Mouse (Mus musculus): ENCODE data around the gene Ssr1. TPM values are rescaled to one million over a fixed set of nuclear protein-coding genes. Genes with fewer than 3 reads are reported as not detected.

Gene Ssr1
- polyA plus RNA-seq, 1 experiment from 2014 or later = 77.3 TPM

DNA sequence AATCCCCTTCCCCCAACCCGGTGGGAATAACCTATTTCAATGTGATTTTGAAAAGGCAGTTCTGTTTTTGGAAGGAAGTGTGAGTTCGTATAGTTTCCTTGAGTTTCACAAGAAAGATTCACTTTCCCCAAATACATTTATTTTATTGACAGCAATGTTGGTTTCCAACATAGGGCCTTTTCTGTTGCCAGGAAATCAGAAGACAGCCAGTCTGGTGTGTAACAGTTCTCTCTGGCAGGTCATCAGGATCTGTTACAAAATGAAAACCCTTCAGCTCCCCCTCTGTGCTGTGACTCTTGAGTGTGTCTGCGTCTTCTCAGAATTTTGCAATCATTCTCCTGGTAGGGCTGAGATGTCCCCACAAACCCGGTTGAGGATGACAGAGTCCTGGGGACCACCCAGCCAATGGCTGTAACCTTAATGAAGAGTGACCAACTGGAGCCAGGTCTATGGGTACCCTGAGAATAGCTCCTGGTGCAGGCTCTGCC is 69.5 kb downstream of the Ssr1 start:
- no peak for ATAC-seq

GRCm38 (mm10) chr13:37923643-37924460 is 70.2 kb downstream of the Ssr1 start:
- Histone ChIP-seq H3K27ac (no peak overlapping the region), H3K27me3 (no peaks in the 10 kb centered on the region), H3K4me1 (peaks cover 5% of the 10 kb centered on the region; the same call in 1 of the 2 replicates), H3K4me2 (no peak overlapping the region), H3K9me3 (replicated peaks) (no peaks in the 10 kb centered on the region), H3K9ac (no peak overlapping the region), H3K4me3 (no peak overlapping the region), H3K36me3 (ENCODE audit: poor library complexity, severe bottlenecking) (no peaks in the 10 kb centered on the region)
- WGBS = 85% methylated on average over 10 of the region's 10 CpGs
- no peak for ATAC-seq

More for the DNA sequence above, 69.5 kb downstream of the Ssr1 start:
- WGBS = 88% methylated on average over 4 of the region's 4 CpGs
- Histone ChIP-seq H3K9me3 (replicated peaks) (no peaks in the 10 kb centered on the region), H3K4me2 (no peak overlapping the region), H3K27me3 (no peaks in the 10 kb centered on the region), H3K36me3 (ENCODE audit: poor library complexity, severe bottlenecking) (no peaks in the 10 kb centered on the region), H3K4me1 (peaks cover 5% of the 10 kb centered on the region; the same call in 1 of the 2 replicates), H3K9ac (no peak overlapping the region), H3K4me3 (no peak overlapping the region), H3K27ac (no peak overlapping the region)

DNA sequence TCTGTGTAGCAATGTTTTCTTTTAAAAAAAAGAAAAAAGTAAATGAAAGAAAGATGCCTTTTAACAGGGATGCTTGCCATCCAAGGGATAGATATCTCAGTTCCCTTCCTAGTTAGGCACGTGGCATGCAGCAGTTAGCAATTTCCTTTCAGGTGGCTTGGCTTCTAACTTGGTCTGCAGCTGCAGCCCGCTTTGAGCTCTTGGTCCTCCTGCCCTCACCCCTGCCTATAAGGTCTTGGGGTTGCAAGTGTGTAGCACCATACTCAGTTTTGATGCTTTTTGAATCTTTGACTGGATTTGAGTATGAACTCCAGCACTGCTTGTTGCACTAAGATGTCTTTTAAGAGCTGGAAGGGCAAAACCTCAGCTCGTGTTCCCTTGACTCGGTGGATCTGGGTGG is 70.9 kb downstream of the Ssr1 start:
- no peak for ATAC-seq

GRCm38 (mm10) chr13:37920727-37921126 is 73.3 kb downstream of the Ssr1 start:
- H3K9me3 ChIP-seq (replicated peaks) = no peaks in the 10 kb centered on the region
- ATAC-seq = no peak
- H3K4me1 ChIP-seq = peaks cover 5% of the 10 kb centered on the region; the same call in 1 of the 2 replicates
- no peak overlapping the region for H3K4me2 ChIP-seq
- H3K36me3 ChIP-seq (ENCODE audit: poor library complexity, severe bottlenecking) = no peaks in the 10 kb centered on the region
- H3K9ac ChIP-seq = no peak overlapping the region
- H3K27ac ChIP-seq = no peak overlapping the region
- WGBS = 18% methylated on average over 2 of the region's 2 CpGs
- H3K4me3 ChIP-seq = no peak overlapping the region
- no peaks in the 10 kb centered on the region for H3K27me3 ChIP-seq

More for the DNA sequence above, 70.9 kb downstream of the Ssr1 start:
- H3K9me3 ChIP-seq (replicated peaks) = no peaks in the 10 kb centered on the region
- H3K4me1 ChIP-seq = peaks cover 5% of the 10 kb centered on the region; the same call in 1 of the 2 replicates
- no peak overlapping the region for H3K4me3 ChIP-seq
- no peak overlapping the region for H3K4me2 ChIP-seq
- no peaks in the 10 kb centered on the region for H3K27me3 ChIP-seq
- no peaks in the 10 kb centered on the region for H3K36me3 ChIP-seq (ENCODE audit: poor library complexity, severe bottlenecking)
- WGBS = 90% methylated on average over 4 of the region's 4 CpGs
- H3K27ac ChIP-seq = no peak overlapping the region
- H3K9ac ChIP-seq = no peak overlapping the region

GRCm38 (mm10) chr13:37919711-37920277 is 74.2 kb downstream of the Ssr1 start:
- Histone ChIP-seq H3K27me3 (no peaks in the 10 kb centered on the region), H3K9ac (no peak overlapping the region), H3K9me3 (replicated peaks) (no peaks in the 10 kb centered on the region), H3K36me3 (ENCODE audit: poor library complexity, severe bottlenecking) (no peaks in the 10 kb centered on the region), H3K4me3 (no peak overlapping the region), H3K27ac (no peak overlapping the region), H3K4me2 (no peak overlapping the region), H3K4me1 (peaks cover 5% of the 10 kb centered on the region; the same call in 1 of the 2 replicates)
- 84% methylated on average over 3 of the region's 3 CpGs for WGBS
- ATAC-seq = no peak

DNA sequence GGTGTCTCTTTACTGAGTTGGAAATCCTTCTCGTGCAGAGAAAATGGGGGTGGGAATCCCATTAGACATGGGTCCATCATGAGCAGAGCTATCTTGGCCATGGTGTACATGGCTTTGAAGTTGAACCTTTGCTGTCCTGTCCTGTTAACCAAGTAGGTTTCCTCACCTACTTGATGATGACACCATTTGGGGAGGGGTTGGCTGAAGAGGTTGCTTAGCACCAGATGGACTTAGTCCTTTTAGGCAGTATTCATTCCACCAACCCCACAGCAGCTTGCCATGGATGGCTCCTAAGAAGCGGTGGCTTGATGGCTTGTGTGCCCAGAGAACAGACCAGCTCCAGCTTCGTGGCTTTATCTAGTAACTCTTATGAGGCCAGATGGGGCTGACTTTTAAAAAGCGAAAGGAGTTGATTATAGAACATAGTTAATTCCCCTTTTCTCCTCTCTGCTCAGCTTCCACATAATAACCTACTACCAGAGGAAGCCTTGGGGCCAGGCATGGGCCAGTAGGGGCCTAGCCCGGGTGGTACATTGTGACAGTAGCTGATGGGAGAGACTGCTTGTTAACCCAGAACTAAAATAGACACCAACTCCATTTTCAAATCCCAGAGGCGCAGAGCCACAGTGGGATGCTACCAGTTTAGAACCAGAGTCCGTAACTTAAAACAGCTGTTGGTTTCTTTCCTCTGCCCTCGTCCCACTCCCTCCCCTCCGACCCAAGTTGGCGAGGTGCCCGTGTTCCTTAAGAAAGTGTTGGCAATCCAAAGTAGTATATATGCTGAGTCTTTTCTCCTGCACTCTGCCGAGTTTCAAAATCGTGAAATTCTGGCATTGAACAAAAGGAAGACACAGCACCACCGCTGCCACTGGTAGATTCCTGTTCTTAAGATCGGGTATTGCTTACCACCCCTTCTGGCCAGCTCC is 75.4 kb downstream of the Ssr1 start:
- H3K4me2 ChIP-seq = no peak overlapping the region
- no peaks in the 10 kb centered on the region for H3K36me3 ChIP-seq (ENCODE audit: poor library complexity, severe bottlenecking)
- H3K9me3 ChIP-seq (replicated peaks) = no peaks in the 10 kb centered on the region
- H3K27ac ChIP-seq = no peak overlapping the region
- no peaks in the 10 kb centered on the region for H3K27me3 ChIP-seq
- H3K4me3 ChIP-seq = no peak overlapping the region
- H3K9ac ChIP-seq = no peak overlapping the region
- WGBS = 90% methylated on average over 15 of the region's 15 CpGs
- 0 out of 2 replicates have a peak, but pooled peaks cover under 1% of the 10 kb centered on the region for H3K4me1 ChIP-seq
- no peak for ATAC-seq

Other genes with a start within 250 kb of the Ssr1 start
- 1.6 and 1.7 TPM in 2 replicates for gene Rreb1, start 215.8 kb downstream of the Ssr1 start, polyA plus RNA-seq (2015; fragmentation: Nextera tagmentation; extraction: Ambion mirVana)
- 57.2 and 58.2 TPM in 2 replicates for gene Riok1, start 42.8 kb upstream of the Ssr1 start, polyA plus RNA-seq (2015; fragmentation: Nextera tagmentation; extraction: Ambion mirVana)
- gene Cage1, start 42.9 kb upstream of the Ssr1 start, polyA plus RNA-seq (2015; fragmentation: Nextera tagmentation; extraction: Ambion mirVana) = 1.2 and 1.8 TPM in 2 replicates
- 0.21 and 0.28 TPM in 2 replicates for gene Dsp, start 157.1 kb upstream of the Ssr1 start, polyA plus RNA-seq (2015; fragmentation: Nextera tagmentation; extraction: Ambion mirVana)
- 35.4 and 37.1 TPM in 2 replicates for gene Snrnp48, start 210.7 kb upstream of the Ssr1 start, polyA plus RNA-seq (2015; fragmentation: Nextera tagmentation; extraction: Ambion mirVana)

All from forebrain, embryonic 13.5 days (tissue).